Mouse (Mus musculus): ENCODE data around the gene Ccdc88c. TPM values are rescaled to one million over a fixed set of nuclear protein-coding genes. Genes with fewer than 3 reads are reported as not detected.

The Ccdc88c gene
- polyA plus RNA-seq, 1 experiment from 2014 or later: 4.3 TPM

- H3K9ac ChIP-seq (ENCODE audit: low read length): no peak overlapping the region
- no peak overlapping the region for H3K4me2 ChIP-seq (ENCODE audit: low read depth, low read length)
- 73% methylated on average over 15 of the region's 15 CpGs for WGBS
- H3K4me3 ChIP-seq (ENCODE audit: low read length): no peak overlapping the region
- no peak overlapping the region for H3K27ac ChIP-seq (ENCODE audit: low read length)
- no peak for ATAC-seq (replicated peaks; ENCODE audit: extremely low read depth, insufficient read depth, low FRiP score)
- peaks cover 12% of the 10 kb centered on the region for H3K27me3 ChIP-seq (ENCODE audit: control insufficient read depth, insufficient read depth, low read length)
- H3K9me3 ChIP-seq (replicated peaks; ENCODE audit: control insufficient read depth, low read length): no peaks in the 10 kb centered on the region
- H3K36me3 ChIP-seq (ENCODE audit: control insufficient read depth, insufficient read depth): no peaks in the 10 kb centered on the region
- H3K4me1 ChIP-seq (ENCODE audit: control insufficient read depth, insufficient read depth, low read length): peaks cover 17% of the 10 kb centered on the region
Measured at GRCm38 (mm10) chr12:101020210-101021015, 8.4 kb downstream of the Ccdc88c start.

- no peak overlapping the region for H3K9ac ChIP-seq (ENCODE audit: low read length)
- H3K9me3 ChIP-seq (replicated peaks; ENCODE audit: control insufficient read depth, low read length): no peaks in the 10 kb centered on the region
- H3K4me2 ChIP-seq (ENCODE audit: low read depth, low read length): no peak overlapping the region
- H3K27me3 ChIP-seq (ENCODE audit: control insufficient read depth, insufficient read depth, low read length): peaks cover 7% of the 10 kb centered on the region
- no peak overlapping the region for H3K4me3 ChIP-seq (ENCODE audit: low read length)
- no peak for ATAC-seq (replicated peaks; ENCODE audit: extremely low read depth, insufficient read depth, low FRiP score)
- no peaks in the 10 kb centered on the region for H3K36me3 ChIP-seq (ENCODE audit: control insufficient read depth, insufficient read depth)
- H3K4me1 ChIP-seq (ENCODE audit: control insufficient read depth, insufficient read depth, low read length): peaks cover 15% of the 10 kb centered on the region
- no peak overlapping the region for H3K27ac ChIP-seq (ENCODE audit: low read length)
- 89% methylated on average over 7 of the region's 7 CpGs for WGBS
Measured at GRCm38 (mm10) chr12:101019443-101019842, 9.4 kb downstream of the Ccdc88c start.

- Histone ChIP-seq H3K36me3 (ENCODE audit: control insufficient read depth, insufficient read depth) (no peaks in the 10 kb centered on the region), H3K9ac (ENCODE audit: low read length) (no peak overlapping the region), H3K4me2 (ENCODE audit: low read depth, low read length) (no peak overlapping the region), H3K9me3 (replicated peaks; ENCODE audit: control insufficient read depth, low read length) (no peaks in the 10 kb centered on the region), H3K4me3 (ENCODE audit: low read length) (no peak overlapping the region), H3K27ac (ENCODE audit: low read length) (peak overlapping the region; percentile 46; the same call in 1 of the 2 replicates), H3K4me1 (ENCODE audit: control insufficient read depth, insufficient read depth, low read length) (peaks cover 15% of the 10 kb centered on the region), H3K27me3 (ENCODE audit: control insufficient read depth, insufficient read depth, low read length) (peaks cover 4% of the 10 kb centered on the region; the same call in 1 of the 2 replicates)
- 79% methylated on average over 5 of the region's 5 CpGs for WGBS
- no peak for ATAC-seq (replicated peaks; ENCODE audit: extremely low read depth, insufficient read depth, low FRiP score)
Measured at GRCm38 (mm10) chr12:101019031-101019430, 9.8 kb downstream of the Ccdc88c start.

- H3K27me3 ChIP-seq (ENCODE audit: control insufficient read depth, insufficient read depth, low read length): no peaks in the 10 kb centered on the region
- peaks cover 15% of the 10 kb centered on the region for H3K4me1 ChIP-seq (ENCODE audit: control insufficient read depth, insufficient read depth, low read length)
- WGBS: 11% methylated on average over 6 of the region's 6 CpGs
- peak overlapping the region; percentile 51 for H3K27ac ChIP-seq (ENCODE audit: low read length)
- H3K4me2 ChIP-seq (ENCODE audit: low read depth, low read length): peak overlapping the region; percentile 44
- no peaks in the 10 kb centered on the region for H3K9me3 ChIP-seq (replicated peaks; ENCODE audit: control insufficient read depth, low read length)
- peak overlapping the region; percentile 9; the same call in 1 of the 2 replicates for H3K4me3 ChIP-seq (ENCODE audit: low read length)
- H3K36me3 ChIP-seq (ENCODE audit: control insufficient read depth, insufficient read depth): no peaks in the 10 kb centered on the region
- ATAC-seq (replicated peaks; ENCODE audit: extremely low read depth, insufficient read depth, low FRiP score): peak; percentile 53
- peak overlapping the region; percentile 41 for H3K9ac ChIP-seq (ENCODE audit: low read length)
Measured at GRCm38 (mm10) chr12:101017971-101018371, 10.9 kb downstream of the Ccdc88c start.

- peak overlapping the region; percentile 36; the same call in 1 of the 2 replicates for H3K27ac ChIP-seq (ENCODE audit: low read length)
Measured at GRCm38 (mm10) chr12:101016412-101016928, 12.4 kb downstream of the Ccdc88c start.

GRCm38 (mm10) chr12:101015926-101016325 is 12.9 kb downstream of the Ccdc88c start:
- Histone ChIP-seq H3K9me3 (replicated peaks; ENCODE audit: control insufficient read depth, low read length) (no peaks in the 10 kb centered on the region), H3K27ac (ENCODE audit: low read length) (peak overlapping the region; percentile 36; the same call in 1 of the 2 replicates)

More at GRCm38 (mm10) chr12:101016412-101016928, 12.4 kb downstream of the Ccdc88c start:
- Histone ChIP-seq H3K4me3 (ENCODE audit: low read length) (no peak overlapping the region), H3K36me3 (ENCODE audit: control insufficient read depth, insufficient read depth) (no peaks in the 10 kb centered on the region), H3K4me2 (ENCODE audit: low read depth, low read length) (no peak overlapping the region), H3K9ac (ENCODE audit: low read length) (no peak overlapping the region), H3K9me3 (replicated peaks; ENCODE audit: control insufficient read depth, low read length) (no peaks in the 10 kb centered on the region), H3K4me1 (ENCODE audit: control insufficient read depth, insufficient read depth, low read length) (peaks cover 26% of the 10 kb centered on the region), H3K27me3 (ENCODE audit: control insufficient read depth, insufficient read depth, low read length) (peaks cover 2% of the 10 kb centered on the region; the same call in 1 of the 2 replicates)
- no peak for ATAC-seq (replicated peaks; ENCODE audit: extremely low read depth, insufficient read depth, low FRiP score)
- WGBS: 45% methylated on average over 5 of the region's 5 CpGs

GRCm38 (mm10) chr12:101015165-101015560 is 13.7 kb downstream of the Ccdc88c start:
- WGBS: 85% methylated on average over 11 of the region's 11 CpGs
- H3K27me3 ChIP-seq (ENCODE audit: control insufficient read depth, insufficient read depth, low read length): peaks cover 2% of the 10 kb centered on the region; the same call in 1 of the 2 replicates
- no peaks in the 10 kb centered on the region for H3K9me3 ChIP-seq (replicated peaks; ENCODE audit: control insufficient read depth, low read length)
- peaks cover 28% of the 10 kb centered on the region for H3K4me1 ChIP-seq (ENCODE audit: control insufficient read depth, insufficient read depth, low read length)
- H3K36me3 ChIP-seq (ENCODE audit: control insufficient read depth, insufficient read depth): no peaks in the 10 kb centered on the region
- no peak for ATAC-seq (replicated peaks; ENCODE audit: extremely low read depth, insufficient read depth, low FRiP score)
- H3K4me3 ChIP-seq (ENCODE audit: low read length): no peak overlapping the region
- no peak overlapping the region for H3K9ac ChIP-seq (ENCODE audit: low read length)
- no peak overlapping the region for H3K4me2 ChIP-seq (ENCODE audit: low read depth, low read length)
- 0 out of 2 replicates have a peak overlapping the region, but pooled peaks have one; percentile 36 for H3K27ac ChIP-seq (ENCODE audit: low read length)

More at GRCm38 (mm10) chr12:101015926-101016325, 12.9 kb downstream of the Ccdc88c start:
- Histone ChIP-seq H3K36me3 (ENCODE audit: control insufficient read depth, insufficient read depth) (no peaks in the 10 kb centered on the region), H3K4me3 (ENCODE audit: low read length) (no peak overlapping the region), H3K9ac (ENCODE audit: low read length) (no peak overlapping the region), H3K27me3 (ENCODE audit: control insufficient read depth, insufficient read depth, low read length) (peaks cover 2% of the 10 kb centered on the region; the same call in 1 of the 2 replicates), H3K4me1 (ENCODE audit: control insufficient read depth, insufficient read depth, low read length) (peaks cover 26% of the 10 kb centered on the region), H3K4me2 (ENCODE audit: low read depth, low read length) (0 out of 2 replicates have a peak overlapping the region, but pooled peaks have one; percentile 1)
- no peak for ATAC-seq (replicated peaks; ENCODE audit: extremely low read depth, insufficient read depth, low FRiP score)
- 52% methylated on average over 4 of the region's 4 CpGs for WGBS

- Histone ChIP-seq H3K4me1 (ENCODE audit: control insufficient read depth, insufficient read depth, low read length) (peaks cover 29% of the 10 kb centered on the region), H3K27ac (ENCODE audit: low read length) (no peak overlapping the region), H3K27me3 (ENCODE audit: control insufficient read depth, insufficient read depth, low read length) (peaks cover 2% of the 10 kb centered on the region; the same call in 1 of the 2 replicates), H3K36me3 (ENCODE audit: control insufficient read depth, insufficient read depth) (no peaks in the 10 kb centered on the region), H3K4me2 (ENCODE audit: low read depth, low read length) (no peak overlapping the region), H3K9ac (ENCODE audit: low read length) (no peak overlapping the region), H3K9me3 (replicated peaks; ENCODE audit: control insufficient read depth, low read length) (no peaks in the 10 kb centered on the region), H3K4me3 (ENCODE audit: low read length) (no peak overlapping the region)
- ATAC-seq (replicated peaks; ENCODE audit: extremely low read depth, insufficient read depth, low FRiP score): no peak
- WGBS: 73% methylated on average over 10 of the region's 10 CpGs
Measured at GRCm38 (mm10) chr12:101014549-101015164, 14.2 kb downstream of the Ccdc88c start.

Data from heart, embryonic 16.5 days (tissue).